Mouse (Mus musculus): ENCODE data around the gene Tmem164. TPM values are rescaled to one million over a fixed set of nuclear protein-coding genes. Genes with fewer than 3 reads are reported as not detected.

The Tmem164 gene
- polyA plus RNA-seq, 1 experiment: 15.9 TPM

DNA sequence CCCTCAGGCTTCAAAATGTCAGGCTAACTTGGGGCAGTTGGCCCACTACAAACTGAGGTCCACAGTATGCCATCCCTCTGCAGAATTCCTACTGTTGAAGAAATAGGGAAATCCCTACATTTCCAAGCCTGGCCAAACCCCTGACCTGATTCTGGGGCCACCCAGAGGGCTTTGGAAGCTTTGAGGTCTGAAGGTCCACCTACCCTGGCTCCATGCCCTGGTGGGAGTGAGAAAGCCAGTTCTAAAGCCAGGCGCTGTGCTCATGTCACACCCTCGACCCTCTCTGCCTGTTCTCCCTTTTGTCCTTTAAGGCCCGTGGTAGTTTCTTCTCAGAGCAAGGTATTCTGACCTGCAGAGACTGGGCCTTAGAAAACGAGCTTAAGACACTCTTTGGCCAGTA, 94.9 kb downstream of the Tmem164 start:
- DNase-seq: no peak
- WGBS: 70% methylated on average over 4 of the region's 4 CpGs
- Histone ChIP-seq H3K36me3 (ENCODE audit: control insufficient read depth, insufficient read depth, low read length) (no peaks in the 10 kb centered on the region), H3K27ac (ENCODE audit: insufficient read depth, low read depth, low read length) (no peak overlapping the region), H3K27me3 (replicated peaks; ENCODE audit: control insufficient read depth, insufficient read depth, low read length) (no peaks in the 10 kb centered on the region), H3K4me3 (ENCODE audit: insufficient read depth, low read depth, low read length) (no peak overlapping the region), H3K4me1 (ENCODE audit: control insufficient read depth, insufficient read depth, low read length) (no peaks in the 10 kb centered on the region)
- TF ChIP-seq CTCF (conservative IDR thresholded peaks at IDR 0.05; ENCODE audit: insufficient read depth, insufficient read length, low read depth, low read length) (no peak), POLR2A (IDR thresholded peaks at IDR 0.05; ENCODE audit: low read depth, low read length) (no peak)

GRCm38 (mm10) chrX:142778638-142779037, 97.4 kb downstream of the Tmem164 start:
- TF ChIP-seq POLR2A (IDR thresholded peaks at IDR 0.05; ENCODE audit: low read depth, low read length) (no peak), CTCF (conservative IDR thresholded peaks at IDR 0.05; ENCODE audit: insufficient read depth, insufficient read length, low read depth, low read length) (no peak)
- Histone ChIP-seq H3K27ac (ENCODE audit: insufficient read depth, low read depth, low read length) (no peak overlapping the region), H3K4me3 (ENCODE audit: insufficient read depth, low read depth, low read length) (no peak overlapping the region)

GRCm38 (mm10) chrX:142786160-142787052, 105.2 kb downstream of the Tmem164 start:
- Histone ChIP-seq H3K27ac (ENCODE audit: insufficient read depth, low read depth, low read length) (no peak overlapping the region), H3K4me1 (ENCODE audit: control insufficient read depth, insufficient read depth, low read length) (no peaks in the 10 kb centered on the region), H3K4me3 (ENCODE audit: insufficient read depth, low read depth, low read length) (no peak overlapping the region), H3K27me3 (replicated peaks; ENCODE audit: control insufficient read depth, insufficient read depth, low read length) (no peaks in the 10 kb centered on the region), H3K36me3 (ENCODE audit: control insufficient read depth, insufficient read depth, low read length) (no peaks in the 10 kb centered on the region)
- no peak for TF ChIP-seq CTCF (conservative IDR thresholded peaks at IDR 0.05; ENCODE audit: insufficient read depth, insufficient read length, low read depth, low read length)
- DNase-seq: no peak
- 88% methylated on average over 10 of the region's 10 CpGs for WGBS

More at GRCm38 (mm10) chrX:142778638-142779037, 97.4 kb downstream of the Tmem164 start:
- no peaks in the 10 kb centered on the region for H3K27me3 ChIP-seq (replicated peaks; ENCODE audit: control insufficient read depth, insufficient read depth, low read length)
- H3K4me1 ChIP-seq (ENCODE audit: control insufficient read depth, insufficient read depth, low read length): no peaks in the 10 kb centered on the region
- WGBS: 60% methylated on average over 6 of the region's 6 CpGs
- DNase-seq: peak; percentile 15
- H3K36me3 ChIP-seq (ENCODE audit: control insufficient read depth, insufficient read depth, low read length): no peaks in the 10 kb centered on the region

DNA sequence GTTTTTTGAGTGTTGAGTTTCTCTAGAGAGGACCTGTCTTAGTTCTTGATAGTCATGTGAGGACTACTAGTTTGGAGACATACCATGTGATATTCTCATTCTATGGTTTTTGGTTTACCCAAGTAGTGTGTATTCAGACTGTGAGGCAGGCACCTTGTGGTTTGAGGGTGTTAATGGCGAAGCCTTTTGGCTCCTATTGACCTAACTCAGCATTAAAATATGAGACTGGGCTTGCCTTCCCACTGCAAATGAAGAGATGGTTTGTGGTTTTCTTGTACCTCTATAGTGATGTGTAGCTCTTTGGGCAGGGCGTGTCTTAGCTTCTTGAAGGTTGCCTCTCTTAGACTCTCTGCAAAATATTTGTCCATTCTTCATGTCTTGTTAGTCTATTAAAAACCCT, 111.0 kb downstream of the Tmem164 start:
- Histone ChIP-seq H3K4me3 (ENCODE audit: insufficient read depth, low read depth, low read length) (no peak overlapping the region), H3K4me1 (ENCODE audit: control insufficient read depth, insufficient read depth, low read length) (no peaks in the 10 kb centered on the region), H3K27ac (ENCODE audit: insufficient read depth, low read depth, low read length) (no peak overlapping the region), H3K36me3 (ENCODE audit: control insufficient read depth, insufficient read depth, low read length) (no peaks in the 10 kb centered on the region), H3K27me3 (replicated peaks; ENCODE audit: control insufficient read depth, insufficient read depth, low read length) (no peaks in the 10 kb centered on the region)
- DNase-seq: no peak
- TF ChIP-seq CTCF (conservative IDR thresholded peaks at IDR 0.05; ENCODE audit: insufficient read depth, insufficient read length, low read depth, low read length) (no peak), POLR2A (IDR thresholded peaks at IDR 0.05; ENCODE audit: low read depth, low read length) (no peak)
- 98% methylated on average over 2 of the region's 2 CpGs for WGBS

GRCm38 (mm10) chrX:142794069-142794610, 112.9 kb downstream of the Tmem164 start:
- 35% methylated on average over 4 of the region's 4 CpGs for WGBS
- Histone ChIP-seq H3K36me3 (ENCODE audit: control insufficient read depth, insufficient read depth, low read length) (no peaks in the 10 kb centered on the region), H3K27ac (ENCODE audit: insufficient read depth, low read depth, low read length) (no peak overlapping the region), H3K4me1 (ENCODE audit: control insufficient read depth, insufficient read depth, low read length) (no peaks in the 10 kb centered on the region), H3K27me3 (replicated peaks; ENCODE audit: control insufficient read depth, insufficient read depth, low read length) (no peaks in the 10 kb centered on the region), H3K4me3 (ENCODE audit: insufficient read depth, low read depth, low read length) (no peak overlapping the region)
- peak; percentile 7 for DNase-seq
- TF ChIP-seq POLR2A (IDR thresholded peaks at IDR 0.05; ENCODE audit: low read depth, low read length): no peak
- no peak for TF ChIP-seq CTCF (conservative IDR thresholded peaks at IDR 0.05; ENCODE audit: insufficient read depth, insufficient read length, low read depth, low read length)

GRCm38 (mm10) chrX:142804596-142804995, 123.4 kb downstream of the Tmem164 start:
- H3K27me3 ChIP-seq (replicated peaks; ENCODE audit: control insufficient read depth, insufficient read depth, low read length): no peaks in the 10 kb centered on the region
- H3K27ac ChIP-seq (ENCODE audit: insufficient read depth, low read depth, low read length): no peak overlapping the region
- no peaks in the 10 kb centered on the region for H3K4me1 ChIP-seq (ENCODE audit: control insufficient read depth, insufficient read depth, low read length)
- no peak overlapping the region for H3K4me3 ChIP-seq (ENCODE audit: insufficient read depth, low read depth, low read length)
- no peaks in the 10 kb centered on the region for H3K36me3 ChIP-seq (ENCODE audit: control insufficient read depth, insufficient read depth, low read length)
- TF ChIP-seq POLR2A (IDR thresholded peaks at IDR 0.05; ENCODE audit: low read depth, low read length) (no peak), CTCF (conservative IDR thresholded peaks at IDR 0.05; ENCODE audit: insufficient read depth, insufficient read length, low read depth, low read length) (no peak)
- DNase-seq: peak; percentile 28
- 65% methylated on average over 3 of the region's 3 CpGs for WGBS

GRCm38 (mm10) chrX:142806126-142806525, 124.9 kb downstream of the Tmem164 start:
- Histone ChIP-seq H3K27ac (ENCODE audit: insufficient read depth, low read depth, low read length) (no peak overlapping the region), H3K4me3 (ENCODE audit: insufficient read depth, low read depth, low read length) (no peak overlapping the region), H3K36me3 (ENCODE audit: control insufficient read depth, insufficient read depth, low read length) (no peaks in the 10 kb centered on the region), H3K4me1 (ENCODE audit: control insufficient read depth, insufficient read depth, low read length) (no peaks in the 10 kb centered on the region), H3K27me3 (replicated peaks; ENCODE audit: control insufficient read depth, insufficient read depth, low read length) (no peaks in the 10 kb centered on the region)
- 41% methylated on average over 6 of the region's 6 CpGs for WGBS
- DNase-seq: peak; percentile 30
- TF ChIP-seq POLR2A (IDR thresholded peaks at IDR 0.05; ENCODE audit: low read depth, low read length) (no peak), CTCF (conservative IDR thresholded peaks at IDR 0.05; ENCODE audit: insufficient read depth, insufficient read length, low read depth, low read length) (no peak)

Data from kidney, adult 2 months (tissue).